Mouse (Mus musculus) induced T-regulatory cell, adult 2 months (primary cell): ENCODE results near the gene Pip4k2a.
"Not testable (repeated sequence)": the region's sequence is repeated elsewhere in the genome, so short reads cannot be mapped to it uniquely, and the experiment has no call there.

Source experiments
- DNase-seq: peaks from one replicate; pipeline ENCODE4 v3.0.0-alpha.2; 2012; ENCODE audit warnings: low read depth

Pip4k2a gene

DNA sequence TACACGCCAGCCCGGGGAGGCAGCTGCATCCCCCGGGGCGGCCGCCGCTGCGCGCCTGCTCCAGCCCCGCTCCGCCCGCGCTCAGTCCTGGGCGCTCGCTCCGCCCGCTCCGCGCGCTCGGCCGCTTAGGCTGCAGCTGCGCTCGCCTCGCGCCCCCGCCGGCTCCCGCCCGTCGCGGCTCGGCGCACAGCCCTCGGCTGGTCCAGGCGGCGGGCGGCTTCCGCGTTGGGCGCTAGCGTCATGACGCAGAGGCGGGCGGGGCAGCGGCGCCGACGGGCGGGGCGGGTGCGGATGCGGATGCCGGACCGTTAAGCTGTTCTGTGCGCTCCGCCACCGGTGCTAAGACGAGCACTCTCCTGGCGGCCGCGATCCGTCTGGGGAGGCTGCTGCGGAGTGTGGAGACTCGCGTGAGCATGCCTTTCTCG, at the start of gene Pip4k2a, which contains the start of gene 4930426L09Rik:
TSS of gene Pip4k2a (minus strand) at position 73 of the 425 bp plus-strand sequence.
TSS of gene 4930426L09Rik (plus strand) at position 290 of the 425 bp plus-strand sequence.
- peak; percentile 93 for DNase-seq

DNA sequence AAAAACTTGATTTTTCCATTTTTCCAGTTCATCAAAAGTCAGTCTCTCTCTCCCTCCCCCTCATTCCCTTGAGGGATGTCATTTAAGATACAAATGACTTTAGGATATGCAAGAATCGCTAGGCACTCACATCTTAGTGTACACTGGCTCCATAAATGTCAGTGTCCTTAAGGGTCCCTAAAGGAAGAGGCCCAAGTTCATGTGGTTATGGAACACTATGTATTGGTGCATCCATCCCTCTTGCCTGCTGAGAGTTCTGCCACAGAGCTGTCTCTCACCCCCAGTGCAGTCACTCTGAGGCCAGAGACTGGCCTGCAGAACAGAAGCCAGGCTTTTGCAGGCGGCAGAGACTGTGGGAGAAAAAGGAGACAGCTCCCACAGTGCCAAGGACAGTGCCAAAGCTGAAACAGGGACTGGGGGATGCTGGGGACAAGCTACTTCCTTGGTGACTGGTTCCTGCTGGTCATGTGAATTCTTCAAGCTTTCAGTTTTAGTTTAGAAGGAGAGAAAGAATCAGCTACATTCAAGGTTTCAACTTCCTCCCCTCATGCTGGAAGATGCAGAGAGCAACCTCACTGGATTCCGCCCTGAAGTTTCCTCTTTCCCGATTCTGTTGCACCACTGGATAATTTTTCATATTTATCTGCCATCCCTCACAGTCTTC, 40.1 kb upstream of the Pip4k2a start:
- no peak for DNase-seq

DNA sequence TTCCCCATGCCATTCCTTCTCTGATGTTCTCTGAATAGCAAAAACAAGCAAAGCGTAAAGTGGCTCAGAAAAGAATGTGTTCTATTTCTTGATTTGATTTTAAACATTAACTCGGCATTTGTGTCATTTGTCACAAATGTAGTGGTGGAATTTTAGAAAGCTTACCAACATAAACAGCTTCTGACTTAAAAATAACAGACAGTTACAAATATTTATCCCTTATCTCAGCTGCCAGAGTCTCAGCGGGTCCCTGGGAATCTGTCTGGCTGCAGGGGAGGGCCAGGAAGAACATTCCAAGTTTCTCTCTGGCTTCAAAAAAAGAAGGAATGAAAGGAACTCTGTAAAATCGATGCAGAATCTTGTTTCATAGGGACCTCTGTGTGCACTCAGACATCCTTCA, 39.5 kb upstream of the Pip4k2a start:
- no peak for DNase-seq

DNA sequence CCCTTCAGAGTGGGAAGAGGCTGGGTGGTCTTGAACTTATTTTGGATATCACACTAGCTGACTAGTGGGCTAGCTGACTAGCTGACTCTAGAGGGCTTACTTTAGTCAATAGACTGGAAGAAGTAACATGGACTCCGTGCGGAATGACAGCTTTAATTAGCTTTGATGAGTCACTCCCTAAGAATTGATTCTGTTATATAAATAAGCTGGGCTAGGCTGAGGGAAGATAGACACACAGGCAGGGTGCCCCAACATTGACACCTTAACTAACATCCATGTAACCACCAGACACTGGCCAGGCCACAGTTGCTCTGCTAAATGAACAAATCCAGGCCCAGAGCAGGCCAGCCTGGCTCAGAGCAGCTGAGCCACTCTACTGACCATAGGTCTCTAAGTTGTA, 26.9 kb upstream of the Pip4k2a start:
- no peak for DNase-seq

DNA sequence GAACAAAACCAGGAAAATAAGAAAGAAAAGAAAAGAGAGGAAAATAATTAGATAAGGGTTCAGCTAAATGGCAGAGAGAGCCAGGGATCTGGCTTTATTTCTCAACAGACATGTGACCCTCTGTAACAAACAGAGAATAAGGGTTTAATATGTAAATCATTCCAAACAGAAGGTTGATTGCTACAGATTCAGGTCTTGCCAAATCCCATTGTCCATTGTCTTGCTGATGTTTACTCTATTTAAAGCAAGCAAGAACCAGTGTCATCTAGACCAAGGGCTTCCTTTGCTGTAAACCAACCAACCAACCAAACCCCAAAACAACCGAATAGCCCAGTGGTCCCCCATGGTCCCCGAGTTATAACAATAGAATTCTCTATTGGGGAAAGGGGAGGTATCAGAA, 20.1 kb upstream of the Pip4k2a start:
- no peak for DNase-seq

DNA sequence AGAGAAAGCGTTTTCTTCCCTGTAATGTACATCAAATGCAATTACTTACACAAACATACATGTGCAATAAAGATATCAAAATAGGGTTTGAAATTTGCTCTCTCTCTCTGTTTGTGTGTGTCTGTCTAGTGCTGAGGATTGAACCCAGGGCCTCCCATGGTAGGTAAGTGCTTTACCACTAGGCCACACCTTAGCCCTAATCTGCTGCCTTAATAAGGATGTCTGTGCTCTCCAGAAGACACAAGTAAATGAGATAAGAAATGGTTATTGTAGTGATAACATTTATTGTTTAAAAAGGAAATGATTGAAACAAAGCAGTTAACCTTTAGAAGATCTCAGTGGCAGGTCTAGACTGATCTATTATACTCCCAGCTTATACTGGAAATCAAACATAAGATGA, 18.9 kb upstream of the Pip4k2a start:
- DNase-seq, result no peak

DNA sequence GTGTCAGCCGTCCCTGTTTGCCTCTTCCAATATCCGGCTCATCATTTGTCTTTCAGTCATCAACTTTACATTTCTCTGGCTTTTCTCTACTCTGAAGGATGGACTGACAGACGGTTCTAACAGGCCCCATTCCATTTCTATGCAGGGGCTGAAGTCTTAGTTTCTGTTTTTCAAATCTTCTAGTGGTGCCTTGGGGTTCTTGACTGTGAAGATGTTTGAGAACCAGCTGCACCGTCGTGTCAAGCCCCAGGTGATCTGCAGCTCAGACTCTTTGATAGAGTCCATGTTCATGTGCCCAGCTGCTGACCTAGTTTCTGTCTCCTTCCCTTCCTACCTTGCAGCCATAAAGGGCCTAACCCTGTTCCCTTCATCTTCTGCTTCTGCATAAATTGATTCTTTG, 18.4 kb upstream of the Pip4k2a start:
- DNase-seq, result no peak

DNA sequence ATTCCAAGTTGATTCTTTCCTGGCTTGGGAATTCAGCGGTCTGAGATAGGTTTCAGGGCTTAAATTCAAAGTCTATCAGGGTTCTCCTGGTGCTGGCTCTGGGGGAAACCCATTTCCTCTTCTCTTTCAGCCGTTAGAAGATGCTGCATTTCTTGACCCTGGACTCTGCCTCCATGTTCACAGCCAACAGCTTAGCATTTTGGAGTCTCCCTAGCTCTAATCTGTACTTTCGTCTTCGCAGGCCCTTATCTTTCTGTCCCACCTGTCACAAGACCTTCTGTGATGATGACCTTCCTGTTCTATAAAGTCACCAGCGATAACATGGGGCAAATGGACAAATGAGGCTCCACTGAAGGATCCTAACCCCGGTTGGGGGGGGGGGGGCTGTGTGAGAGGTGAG, 13.5 kb upstream of the Pip4k2a start:
- DNase-seq, result no peak

DNA sequence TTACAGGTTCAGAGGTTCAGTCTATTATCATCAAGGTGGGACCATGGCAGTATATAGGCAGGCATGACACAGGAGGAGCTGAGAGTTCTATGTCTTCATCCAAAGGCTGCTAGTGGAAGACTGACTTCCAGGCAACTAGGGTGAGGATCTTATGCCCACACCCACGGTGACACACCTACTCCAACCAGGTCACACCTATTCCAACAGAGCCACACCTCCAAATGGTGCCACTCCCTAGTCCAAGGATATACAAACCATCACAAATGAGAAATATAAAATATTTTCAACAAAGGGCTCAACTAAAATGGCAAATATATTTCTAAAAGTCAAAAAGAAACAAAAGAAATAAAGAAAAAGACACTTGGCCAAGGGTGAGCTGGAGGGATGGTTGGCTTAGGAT, 12.6 kb upstream of the Pip4k2a start:
- DNase-seq, result not testable (repeated sequence)

DNA sequence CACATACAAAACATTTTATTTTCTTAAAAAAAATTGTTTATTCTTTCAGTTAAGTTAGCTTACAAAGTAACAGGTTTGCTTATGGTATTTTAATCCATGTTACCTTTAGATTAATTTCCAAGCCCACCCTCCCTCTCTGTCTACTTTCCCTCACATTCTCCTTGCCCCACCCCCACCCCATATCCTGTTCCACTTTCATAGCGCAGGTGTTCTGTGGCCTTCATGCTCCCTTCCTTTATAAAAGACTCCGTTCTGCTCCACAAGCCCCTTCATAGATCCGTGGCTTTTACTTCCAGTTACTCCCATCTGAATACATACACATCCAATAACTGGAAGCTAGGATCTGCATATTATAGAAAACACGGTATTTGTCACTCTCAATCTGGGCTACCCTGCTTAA, 9.7 kb upstream of the Pip4k2a start:
- no peak for DNase-seq

DNA sequence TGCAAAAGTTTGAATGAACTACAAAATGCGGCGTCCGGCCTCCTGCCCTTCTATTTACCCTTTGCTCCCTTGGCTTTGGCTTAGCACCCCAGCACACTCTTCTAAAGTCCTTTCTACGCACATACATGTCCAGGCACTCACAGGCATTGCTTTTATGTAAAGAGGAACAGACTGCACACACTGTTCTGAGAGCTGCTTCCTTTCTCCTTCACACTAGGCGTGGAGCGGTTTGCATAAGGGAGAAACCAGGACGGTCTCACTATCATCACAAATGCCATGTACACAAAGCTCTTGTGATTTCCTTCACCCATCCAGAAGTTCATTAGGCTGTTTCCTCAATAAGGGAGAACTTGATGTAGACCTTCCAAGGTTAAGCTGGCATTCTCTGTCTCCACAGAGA, 8.2 kb upstream of the Pip4k2a start:
- DNase-seq, result no peak

DNA sequence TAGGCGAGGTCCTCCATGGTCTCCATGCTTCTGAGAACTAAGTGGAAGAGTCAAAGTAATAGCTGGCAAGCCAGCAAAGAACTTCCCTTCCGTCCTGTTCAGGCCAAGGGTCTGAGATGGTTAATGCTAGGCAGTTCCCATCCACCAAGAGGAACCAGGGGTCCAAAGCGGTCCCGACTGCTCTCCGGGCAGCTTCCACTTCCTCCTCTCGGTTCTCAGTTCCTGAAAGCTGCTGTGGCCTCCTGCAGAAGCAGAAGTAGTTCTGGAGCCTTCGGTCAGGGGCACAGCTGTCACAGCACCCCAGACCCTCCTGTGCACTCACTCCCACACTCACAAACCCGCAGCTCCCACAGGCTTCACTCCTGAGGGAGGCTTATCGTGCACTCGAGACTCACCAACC, 6.9 kb upstream of the Pip4k2a start:
- DNase-seq, result no peak

DNA sequence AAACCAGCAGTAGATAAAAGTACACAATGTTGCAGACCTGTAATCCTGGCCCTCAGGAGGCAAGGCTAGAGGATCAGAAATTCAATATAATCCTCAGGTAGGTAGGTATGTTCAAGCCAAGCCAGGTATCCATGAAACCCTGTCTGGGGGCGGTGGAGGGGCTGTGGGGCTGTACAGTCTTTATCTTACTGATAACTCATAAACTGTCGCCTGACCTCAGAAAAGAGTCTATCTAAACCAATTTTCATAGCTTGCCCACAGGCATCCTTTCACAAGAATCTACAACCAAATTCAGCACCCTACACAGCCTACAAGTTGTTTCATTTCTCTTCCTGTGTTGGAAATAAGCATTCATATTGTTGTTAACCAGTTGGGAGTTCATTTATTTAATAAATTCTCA, 1.5 kb upstream of the Pip4k2a start:
- DNase-seq, result no peak

DNA sequence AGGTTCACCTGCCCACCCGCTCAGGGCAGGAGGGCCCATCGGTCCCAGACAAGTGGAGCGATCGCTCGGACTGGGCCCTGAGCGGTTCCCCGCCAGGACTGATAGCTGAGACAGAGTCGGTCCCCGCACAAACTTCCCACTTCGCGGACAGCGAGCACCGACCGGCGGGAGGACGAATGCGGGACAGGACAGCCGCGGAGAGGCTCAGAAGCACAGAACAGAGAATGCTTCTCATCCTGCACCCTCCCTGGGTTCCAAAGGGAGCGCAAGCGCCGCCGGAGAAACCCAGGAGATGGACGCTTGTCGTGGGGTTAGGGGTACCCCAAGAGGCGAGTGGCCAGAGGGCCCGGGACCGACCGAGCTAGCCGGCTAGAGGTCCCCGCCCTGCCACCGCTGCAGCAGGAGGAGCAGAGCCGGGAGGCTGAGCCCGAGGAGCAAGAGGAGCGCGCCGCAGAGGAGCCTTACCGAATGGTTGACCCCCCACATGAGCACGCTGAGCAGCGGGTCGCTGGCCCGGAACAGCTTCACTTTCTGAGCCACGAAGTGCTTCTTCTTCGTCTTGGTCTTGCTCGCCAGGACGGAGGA, 447 bp downstream of the Pip4k2a start:
- peak; percentile 67 for DNase-seq

DNA sequence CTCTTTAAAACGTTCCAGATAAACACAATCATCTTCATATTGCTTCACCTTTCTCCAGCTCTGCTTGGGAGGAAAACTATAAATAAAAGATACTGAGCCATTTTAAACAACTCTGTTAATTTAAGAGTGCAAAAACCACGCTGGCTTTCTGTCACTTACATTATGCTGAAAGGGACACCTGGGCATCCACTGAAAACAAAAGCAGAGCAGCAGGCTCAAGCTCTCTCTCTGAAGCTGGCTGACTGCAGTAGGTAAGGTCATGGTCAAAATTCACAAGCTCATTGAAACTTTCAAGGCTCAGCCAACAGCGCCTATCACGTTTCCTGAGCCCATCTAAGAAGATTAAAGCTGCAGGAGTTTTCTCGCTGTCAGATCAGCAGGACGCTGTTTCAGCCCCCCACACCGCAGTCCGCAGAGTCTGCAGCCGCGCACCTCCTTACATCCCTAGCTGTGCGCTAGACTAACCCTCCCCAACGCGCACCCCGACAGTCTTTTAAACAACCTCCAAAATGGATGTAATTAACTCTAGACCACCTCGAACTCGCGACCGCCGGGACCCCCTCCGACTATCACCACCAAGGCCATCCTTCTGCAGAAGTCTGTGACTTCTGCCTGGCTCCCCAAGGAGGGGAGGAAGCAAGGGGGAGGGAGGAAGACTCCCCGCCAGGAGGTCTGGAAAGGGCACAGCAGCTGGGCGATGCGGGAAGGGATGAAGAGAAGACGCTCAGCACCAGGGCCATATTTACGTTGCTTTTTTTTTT, 1.3 kb downstream of the Pip4k2a start:
- DNase-seq, result peak; percentile 57

DNA sequence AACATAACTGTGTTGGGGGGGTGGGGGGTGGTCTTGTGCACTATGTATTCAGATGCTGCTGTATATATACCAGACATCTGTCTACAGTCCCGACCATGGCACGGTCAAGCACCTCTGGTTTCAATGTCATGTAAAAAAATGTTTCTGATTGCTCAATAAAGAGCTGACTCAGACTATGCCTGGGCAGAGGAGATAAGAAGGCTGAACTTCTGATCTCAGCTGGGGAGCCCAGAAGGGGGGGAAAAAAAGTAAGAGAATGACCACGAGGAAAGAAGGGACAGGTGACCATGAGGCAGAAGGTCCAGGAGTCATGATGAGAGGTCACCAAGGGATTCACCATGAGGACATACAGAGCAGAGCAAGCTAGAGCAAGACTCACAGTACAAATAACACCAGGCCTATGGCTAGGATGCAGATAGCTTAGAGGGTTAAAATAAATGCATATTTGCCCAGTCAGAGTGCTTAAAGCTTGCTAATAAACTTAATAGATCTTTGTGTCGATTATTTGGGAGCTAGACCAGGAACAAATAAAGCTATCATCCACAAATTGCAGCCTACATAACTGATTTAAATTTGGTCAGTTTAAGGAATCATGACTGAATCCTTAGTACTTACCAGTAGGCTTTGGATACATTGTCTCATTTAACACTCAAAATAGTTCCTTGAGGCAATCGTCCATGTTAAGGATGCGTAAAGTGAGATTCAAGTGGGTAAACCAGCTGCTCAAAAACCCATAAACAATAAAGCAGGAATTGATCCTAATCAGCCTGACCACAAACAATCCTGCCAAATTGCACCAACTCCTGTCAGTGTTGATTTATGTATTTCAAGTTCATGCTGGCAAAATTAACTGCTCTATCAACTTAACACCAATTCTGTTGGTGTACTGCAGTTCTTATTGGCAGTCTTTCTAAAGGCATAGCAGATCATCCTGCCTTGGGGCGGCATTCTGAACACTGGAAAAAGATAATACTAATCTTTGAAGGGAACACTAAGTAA, 5.1 kb downstream of the Pip4k2a start:
- no peak for DNase-seq

DNA sequence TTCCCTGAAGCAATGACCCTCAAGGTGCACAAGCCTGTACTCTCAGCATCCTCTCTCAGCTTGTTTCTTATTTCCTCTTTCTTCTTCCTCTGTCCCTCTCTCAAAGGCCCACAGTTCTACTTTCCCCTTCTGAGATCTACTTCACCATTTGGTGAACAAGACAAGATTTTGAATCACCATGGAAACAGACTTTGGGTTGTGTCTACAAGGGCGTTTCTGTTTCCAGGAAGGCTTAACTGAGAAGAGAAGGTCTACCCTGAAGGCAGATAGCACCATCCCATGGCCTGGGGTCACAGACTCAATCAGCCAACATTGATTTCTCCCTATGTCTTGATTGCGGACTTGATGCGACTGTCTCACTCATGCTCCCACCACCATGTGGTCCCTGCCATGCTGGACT, 9.0 kb downstream of the Pip4k2a start:
- peak; percentile 70 for DNase-seq

DNA sequence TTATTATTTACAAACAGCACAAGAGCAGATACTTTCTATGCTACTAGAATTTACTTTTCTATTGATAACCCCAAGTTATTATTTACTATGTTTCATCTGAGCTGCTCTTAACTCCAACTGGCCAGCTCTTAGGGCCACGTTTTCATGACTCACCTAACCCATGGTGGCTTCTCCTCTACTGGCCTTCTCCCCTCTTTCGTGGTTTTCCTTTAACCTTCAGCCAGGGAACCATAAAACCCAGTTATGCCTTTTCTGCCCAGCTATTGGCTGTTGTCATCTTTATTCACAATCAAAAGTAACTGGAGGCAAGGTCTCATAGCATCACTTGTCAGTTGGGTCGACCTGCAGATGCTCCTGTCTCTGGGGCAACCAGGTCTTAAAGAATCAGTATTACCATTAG, 12.4 kb downstream of the Pip4k2a start:
- no peak for DNase-seq

DNA sequence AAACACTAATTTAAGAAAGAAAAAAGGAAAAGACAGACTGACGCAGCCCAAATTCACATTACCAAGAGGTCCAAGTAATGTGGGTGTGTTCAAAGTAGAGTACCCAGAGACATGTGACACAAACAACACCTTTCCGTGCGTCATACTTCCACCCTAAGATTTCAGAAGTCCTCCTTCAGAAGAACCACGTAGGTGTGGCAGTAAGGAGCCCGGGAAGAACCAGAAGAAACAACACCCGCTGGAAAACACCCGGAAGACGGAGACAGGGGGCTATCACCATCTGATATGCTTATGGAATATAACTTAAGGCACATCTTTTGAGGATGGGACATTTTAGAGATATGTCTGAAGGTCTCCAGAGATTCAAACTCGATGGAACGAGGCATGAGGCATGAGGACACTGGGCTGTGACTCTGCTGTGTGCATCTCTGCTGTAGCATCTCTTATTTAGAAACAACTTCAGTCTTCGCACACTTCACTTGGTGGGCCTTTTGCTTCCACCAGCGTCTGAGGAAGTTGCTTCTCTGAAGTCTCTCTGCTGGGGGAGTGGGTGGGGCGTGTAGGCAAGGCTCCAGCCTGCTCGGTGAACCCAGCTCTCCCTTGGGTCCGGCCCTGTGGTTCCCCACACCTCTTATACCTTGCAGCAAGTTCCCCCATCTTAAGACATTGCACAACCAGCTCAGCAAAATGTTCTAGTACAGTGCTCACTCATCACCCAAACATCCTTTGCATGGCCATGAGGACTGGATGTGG, 13.7 kb downstream of the Pip4k2a start:
- DNase-seq, result peak; percentile 68

DNA sequence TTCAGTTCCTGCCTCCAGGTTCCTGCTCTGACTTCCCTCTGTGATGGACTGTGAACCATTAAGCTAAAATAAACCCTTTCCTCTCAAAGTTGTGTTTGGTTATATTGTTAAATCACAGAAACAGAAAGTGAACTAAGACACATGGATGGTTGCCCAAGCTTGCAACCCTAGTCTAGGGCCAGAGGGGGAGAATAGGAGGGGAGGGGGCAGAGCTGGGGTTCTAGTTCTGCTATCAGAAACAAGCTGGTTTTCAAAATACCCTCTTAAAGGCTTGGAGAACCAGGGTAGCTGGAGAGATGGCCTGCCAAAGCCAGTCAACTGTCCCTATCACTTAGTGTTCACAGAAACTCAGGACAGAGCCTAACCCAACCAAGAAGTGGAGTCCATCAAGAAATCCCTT, 14.4 kb downstream of the Pip4k2a start:
- no peak for DNase-seq

DNA sequence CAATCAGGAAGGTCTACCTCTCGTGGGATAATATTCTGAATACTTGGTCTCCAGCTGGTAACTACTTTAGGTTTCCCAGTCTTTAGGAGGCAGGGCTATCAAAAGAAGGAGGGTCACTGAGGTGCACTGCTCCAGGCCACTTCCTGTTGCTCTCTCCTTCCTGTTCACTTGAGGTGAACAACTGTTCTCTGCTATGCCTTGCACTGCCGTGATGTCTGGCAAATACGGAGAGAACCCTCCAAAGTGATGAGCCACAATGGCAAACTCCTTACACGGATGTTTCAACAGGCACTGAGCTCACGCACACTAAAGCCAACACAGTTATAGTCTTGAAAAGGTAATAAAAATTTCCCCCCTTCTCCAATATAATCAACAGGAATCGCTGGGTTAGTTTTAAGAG, 15.3 kb downstream of the Pip4k2a start:
- peak; percentile 60 for DNase-seq
